Mouse (Mus musculus): ENCODE data around the gene Fstl4.
"Not testable (repeated sequence)": the region's sequence is repeated elsewhere in the genome, so short reads cannot be mapped to it uniquely, and the experiment has no call there.

The Fstl4 gene

DNA sequence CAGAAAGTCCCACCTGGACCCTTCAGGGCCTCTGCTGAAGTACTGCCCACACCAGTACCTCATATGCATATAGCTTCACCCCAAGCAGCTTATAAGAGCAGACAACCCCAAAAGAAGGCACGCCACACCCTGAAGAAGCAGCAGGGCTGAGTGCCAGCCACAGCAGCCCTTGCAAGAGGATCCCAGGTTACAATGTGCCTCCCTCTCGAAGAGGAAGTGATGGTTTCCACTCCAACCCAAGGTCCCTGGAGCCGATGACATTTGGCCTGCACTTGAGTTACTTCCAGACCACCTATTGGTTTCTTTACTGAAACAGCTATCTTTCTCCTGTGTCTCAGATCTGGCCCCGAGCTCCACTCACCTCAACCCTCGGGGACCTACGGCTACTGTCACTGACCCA, 373.8 kb downstream of the Fstl4 start:
- DNase-seq (ENCODE audit: low spot score): no peak

DNA sequence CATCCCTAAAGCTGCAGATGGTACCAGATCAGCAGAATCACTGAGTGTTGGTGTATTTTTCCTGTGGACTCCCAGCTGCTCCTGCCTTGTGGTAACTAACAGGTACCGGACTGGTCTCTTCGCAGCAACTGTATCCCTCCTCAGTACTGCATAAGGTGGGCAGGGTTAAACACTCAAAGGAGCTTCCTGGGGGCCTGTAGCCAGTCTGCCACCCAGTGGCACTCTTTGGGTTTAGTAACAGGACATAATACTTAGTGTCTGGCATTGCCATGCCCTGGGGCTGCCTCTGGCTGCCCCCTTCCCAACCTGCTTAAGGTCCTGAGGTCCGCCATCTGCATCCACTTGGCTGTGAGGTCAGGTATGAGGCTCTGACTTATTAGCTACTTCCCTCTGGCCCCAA, 375.2 kb downstream of the Fstl4 start:
- DNase-seq (ENCODE audit: low spot score): no peak

DNA sequence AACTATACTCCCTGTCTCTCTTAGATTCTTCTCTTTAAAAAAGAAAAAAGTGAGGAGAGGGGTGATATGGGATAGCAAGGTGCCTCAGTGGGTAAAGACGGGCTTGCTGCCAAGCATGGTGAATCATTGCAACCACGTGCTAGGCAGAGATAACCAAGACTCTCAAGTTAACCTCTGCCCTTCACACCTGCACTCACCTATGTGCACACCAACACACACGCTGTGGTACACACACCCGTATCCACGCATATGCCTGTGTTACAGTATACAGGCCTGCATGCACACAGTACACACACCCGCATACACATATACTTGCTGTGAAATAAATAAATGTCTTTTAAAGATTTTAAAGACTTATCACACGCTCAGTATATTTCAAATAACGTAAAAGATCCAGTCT, 375.8 kb downstream of the Fstl4 start:
- no peak for DNase-seq (ENCODE audit: low spot score)

DNA sequence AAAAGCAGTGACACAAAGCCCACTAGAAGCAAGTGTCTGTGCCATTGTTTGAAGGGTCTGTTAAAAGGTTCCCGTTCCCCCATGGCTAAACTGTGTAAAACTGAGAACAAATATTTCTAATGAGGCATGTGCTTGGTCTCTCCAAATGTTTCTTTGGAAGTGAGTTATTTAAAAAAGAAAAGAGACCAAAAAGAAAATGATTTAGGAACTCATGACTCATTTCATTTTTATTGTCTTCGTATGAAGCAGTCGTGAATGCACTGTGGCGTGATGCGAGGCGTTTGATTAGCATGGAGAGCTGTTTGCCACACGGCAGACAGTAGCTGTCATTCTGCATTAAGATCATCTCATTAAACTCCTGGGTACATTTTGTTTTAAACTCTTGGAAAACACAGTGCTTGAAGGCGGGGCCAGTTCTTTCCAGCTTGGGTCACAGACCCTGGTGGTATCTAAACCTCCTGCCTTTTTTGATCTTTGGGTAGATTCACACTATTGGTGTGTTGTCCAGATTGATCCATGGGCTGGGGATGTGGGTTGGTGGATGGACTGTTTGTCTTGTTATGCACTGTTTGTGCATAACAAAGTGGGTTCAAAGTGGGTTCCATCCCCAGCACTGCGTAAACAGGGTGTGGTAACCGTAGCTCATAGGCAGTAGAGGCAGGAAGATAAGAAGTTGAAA, 376.4 kb downstream of the Fstl4 start:
- no peak for DNase-seq (ENCODE audit: low spot score)

DNA sequence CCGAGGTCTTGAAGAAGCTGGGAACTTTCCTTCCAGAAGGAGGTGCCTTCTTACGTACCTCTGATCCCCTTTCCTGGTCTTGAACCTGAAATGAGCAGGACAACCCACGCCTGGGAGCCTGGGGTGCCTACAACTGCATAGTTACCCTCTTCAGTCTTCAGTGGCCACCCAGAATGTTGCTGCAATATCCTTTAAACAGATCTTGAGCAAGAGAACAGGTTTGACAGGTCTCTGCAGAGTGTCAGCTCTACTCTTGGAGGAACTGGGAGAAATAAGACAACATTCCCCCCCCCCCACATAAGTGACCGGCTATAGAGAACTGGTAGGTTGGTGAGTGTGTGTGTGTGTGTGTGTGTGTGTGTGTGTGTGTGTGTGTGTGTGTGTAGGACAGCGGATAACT, 379.1 kb downstream of the Fstl4 start:
- no peak for DNase-seq (ENCODE audit: low spot score)

DNA sequence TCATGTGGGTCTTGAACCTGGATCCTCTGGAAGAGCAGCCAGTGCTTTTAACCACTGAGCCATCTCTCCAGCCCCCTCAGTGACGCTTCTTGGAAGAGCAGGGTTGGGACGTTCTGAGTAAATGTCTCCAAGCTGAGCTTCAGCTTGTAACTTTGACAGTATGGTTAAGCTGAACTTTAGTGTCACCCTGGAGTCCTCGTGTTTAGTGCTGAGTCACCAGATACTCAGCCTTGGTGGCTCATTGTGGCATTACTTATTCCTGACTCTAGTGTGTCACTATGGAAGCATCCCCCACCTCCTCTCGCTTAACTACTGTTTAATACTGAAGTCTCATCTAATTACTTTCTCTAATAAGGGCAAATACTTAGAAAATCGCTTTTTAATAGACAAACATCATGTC, 380.1 kb downstream of the Fstl4 start:
- no peak for DNase-seq (ENCODE audit: low spot score)

DNA sequence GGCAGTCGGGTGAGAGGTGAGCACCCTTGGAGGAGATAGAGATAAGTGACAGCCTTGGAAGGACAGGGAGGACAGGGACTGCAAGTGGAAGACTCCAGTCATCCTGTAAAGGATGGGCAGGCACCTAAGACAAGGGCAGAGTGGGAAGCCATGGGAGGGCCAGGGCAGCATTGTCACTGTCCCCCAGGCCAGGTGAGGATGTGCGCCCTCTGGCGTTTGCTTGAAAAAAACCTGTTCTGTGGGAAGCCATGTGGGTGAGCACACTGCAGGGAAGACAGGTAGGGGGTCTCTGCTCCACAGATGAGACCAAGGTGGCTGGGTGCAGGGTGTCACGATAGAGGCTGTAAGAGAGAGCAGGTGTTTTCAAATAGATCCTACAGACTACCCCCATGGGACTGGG, 381.9 kb downstream of the Fstl4 start:
- DNase-seq (ENCODE audit: low spot score): peak; percentile 16

DNA sequence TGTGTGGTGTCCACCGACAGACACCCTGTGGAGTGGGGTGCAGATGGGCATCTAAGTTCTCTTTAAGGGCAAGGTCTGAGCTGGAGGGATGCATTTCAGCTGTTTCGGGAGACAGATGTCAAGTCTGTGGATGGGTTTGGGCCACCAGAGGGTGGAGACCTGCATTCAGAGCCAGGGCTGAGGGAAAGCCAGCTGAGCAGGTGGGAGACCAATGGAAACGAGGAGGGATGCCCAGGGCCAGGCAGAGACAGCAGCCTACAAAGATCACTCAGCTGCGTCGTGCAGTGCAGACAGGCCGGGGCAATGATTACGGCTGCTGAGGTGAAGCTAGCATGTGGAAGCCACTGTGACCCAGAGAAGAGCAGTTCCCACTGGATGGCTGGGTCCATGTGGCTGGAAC, 392.0 kb downstream of the Fstl4 start:
- no peak for DNase-seq (ENCODE audit: low spot score)

DNA sequence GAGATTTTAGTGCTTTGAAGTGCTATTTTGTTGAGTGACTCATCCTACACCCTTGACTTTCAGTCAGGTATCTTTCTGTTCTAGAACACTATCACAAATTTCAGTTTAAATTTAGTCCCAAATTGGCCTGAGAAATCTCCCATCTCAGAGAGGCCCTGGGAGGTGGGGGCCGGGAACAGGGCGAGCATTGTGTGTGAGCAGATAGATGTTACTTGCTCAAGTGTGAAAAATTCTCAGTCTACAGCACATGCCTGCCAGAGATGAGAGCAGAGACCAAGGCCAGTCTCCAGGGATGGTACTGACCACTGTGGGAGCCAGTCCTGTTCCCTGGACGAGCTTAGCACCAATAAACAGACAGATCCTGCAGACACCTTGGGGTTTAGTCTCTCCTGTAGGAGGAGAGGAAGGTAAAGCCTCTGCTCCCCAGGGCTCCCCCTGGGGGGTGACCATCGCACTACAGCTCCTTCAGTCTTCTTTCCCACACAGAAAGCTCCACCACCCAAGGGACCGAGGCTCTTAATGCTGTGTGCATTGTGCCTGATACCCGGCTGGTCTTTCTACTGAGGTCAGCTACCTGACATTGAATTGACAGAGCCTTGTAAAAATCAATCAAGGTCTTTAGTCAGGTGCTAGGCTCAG, 393.3 kb downstream of the Fstl4 start:
- no peak for DNase-seq (ENCODE audit: low spot score)

DNA sequence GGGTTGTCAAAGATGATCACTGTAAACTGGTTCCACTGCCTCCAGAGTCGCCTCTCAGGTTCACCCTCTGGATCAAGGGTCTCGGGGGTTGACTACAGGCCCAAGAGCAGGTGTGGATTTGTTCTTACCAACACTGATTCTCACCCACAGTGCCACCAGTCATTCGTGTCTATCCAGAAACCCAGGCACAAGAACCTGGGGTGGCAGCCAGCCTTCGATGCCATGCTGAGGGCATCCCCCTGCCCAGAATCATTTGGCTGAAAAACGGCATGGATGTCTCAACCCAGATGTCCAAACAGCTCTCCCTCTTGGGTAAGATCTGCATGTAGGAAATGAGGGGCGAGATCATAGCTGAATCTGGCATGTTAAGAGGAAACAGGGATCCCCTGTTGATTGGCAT, 398.0 kb downstream of the Fstl4 start:
- DNase-seq (ENCODE audit: low spot score): no peak

DNA sequence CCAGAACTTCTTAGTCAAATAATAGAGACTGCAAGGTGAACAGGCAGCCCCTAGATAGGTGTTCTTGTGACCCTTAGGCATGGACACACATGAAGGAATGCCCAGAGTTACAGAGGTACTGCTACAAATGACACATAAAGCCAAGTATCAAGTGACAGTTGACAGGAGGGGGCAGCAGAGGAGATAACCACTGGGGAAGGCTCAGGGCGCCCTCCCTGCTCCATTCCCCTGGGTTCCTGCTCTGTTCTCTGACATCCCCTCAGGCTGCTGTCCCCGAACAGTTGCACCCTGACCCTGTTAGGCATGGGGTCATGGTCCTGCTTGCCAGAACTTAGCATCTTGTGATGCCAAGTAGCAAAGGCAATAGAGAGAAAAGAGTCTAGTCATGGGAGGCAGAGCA, 402.0 kb downstream of the Fstl4 start:
- no peak for DNase-seq (ENCODE audit: low spot score)

DNA sequence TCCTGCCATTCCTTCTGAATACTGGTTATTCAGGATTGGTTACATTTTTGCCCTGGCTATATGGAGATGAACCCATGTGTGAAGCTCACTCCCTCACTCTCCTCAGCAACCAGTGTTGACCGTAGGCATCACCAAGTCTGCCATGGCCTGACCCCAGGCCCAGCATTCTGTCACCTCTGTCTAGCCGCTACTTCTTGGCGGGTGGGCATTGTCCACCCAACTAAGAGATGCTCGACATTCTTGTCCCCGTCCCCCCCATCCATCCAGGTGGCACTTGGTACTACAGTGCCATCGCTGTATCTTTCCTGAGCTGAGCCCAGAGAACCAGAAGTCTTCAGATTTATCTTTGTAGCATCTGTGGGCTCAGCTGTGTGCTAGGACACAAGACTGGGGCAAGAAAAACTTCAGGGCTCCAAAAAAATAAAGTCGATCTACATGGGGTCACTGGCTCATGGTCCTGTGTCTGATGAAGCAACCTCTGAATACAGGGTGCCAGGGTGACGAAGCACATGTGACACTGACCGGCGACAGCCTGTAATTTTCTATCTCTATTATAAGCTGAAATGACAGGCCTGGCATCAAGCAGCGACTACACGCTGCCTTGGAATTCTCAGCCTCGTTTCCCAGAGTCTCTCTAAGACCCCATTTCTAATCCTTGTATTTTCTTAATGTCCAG, 417.9 kb downstream of the Fstl4 start:
- DNase-seq (ENCODE audit: low spot score): no peak

DNA sequence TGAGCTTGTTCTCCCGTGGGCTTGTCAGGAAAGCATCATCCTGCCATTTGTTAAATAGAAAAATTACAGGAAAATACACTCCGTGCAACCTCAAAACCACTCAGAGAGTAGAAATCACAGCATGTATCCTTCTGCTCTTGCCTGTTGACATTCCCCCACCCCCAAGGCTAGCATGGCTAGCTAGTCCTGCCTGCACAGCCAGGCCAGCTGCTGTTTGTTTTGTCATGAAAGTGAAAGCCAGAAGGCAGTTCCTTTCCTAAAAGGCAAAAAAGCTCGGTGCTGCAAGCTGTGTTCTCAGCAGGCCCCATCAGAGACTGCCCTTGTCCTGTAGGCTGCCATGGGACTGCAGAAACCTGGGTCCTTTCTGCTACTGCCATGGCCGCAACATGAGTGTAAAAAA, 418.4 kb downstream of the Fstl4 start:
- no peak for DNase-seq (ENCODE audit: low spot score)

DNA sequence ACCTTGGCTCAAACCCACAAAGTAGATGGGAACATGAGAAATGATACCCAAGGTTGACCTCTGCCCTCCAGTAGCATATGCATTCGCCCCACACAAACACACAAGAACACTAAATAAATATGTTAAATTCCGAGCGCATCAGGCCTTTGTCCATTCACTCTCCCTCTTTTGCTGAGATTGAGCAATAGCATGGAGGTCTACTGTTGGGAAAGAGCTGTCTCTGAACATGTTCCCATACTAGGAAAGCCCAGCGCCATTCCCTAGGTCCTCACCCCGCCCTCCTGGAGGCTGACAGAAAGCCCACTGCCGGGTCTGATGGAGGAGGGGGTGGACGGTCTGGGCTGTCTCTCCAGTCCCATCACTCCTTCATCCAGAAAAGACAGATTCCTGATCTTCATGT, 419.6 kb downstream of the Fstl4 start:
- DNase-seq (ENCODE audit: low spot score): no peak

DNA sequence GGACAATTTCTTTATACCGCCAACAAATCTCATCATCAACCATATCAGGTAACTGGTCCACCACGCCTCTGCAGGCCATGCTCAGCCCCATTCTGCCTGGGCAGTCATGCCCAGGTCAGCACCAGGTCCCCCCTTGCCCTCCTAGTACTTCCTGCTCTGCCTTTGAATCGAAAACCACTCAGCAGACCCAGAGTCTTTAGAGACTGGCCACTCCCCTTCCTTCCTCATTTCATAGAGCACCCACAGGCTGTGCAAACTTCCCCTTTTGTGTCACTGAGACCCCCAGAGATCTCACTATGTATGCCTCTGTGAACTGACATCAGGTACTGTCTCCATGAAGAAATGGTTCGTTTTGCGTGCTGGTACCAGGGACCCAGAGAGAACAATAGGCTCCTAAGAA, 420.3 kb downstream of the Fstl4 start:
- no peak for DNase-seq (ENCODE audit: low spot score)

DNA sequence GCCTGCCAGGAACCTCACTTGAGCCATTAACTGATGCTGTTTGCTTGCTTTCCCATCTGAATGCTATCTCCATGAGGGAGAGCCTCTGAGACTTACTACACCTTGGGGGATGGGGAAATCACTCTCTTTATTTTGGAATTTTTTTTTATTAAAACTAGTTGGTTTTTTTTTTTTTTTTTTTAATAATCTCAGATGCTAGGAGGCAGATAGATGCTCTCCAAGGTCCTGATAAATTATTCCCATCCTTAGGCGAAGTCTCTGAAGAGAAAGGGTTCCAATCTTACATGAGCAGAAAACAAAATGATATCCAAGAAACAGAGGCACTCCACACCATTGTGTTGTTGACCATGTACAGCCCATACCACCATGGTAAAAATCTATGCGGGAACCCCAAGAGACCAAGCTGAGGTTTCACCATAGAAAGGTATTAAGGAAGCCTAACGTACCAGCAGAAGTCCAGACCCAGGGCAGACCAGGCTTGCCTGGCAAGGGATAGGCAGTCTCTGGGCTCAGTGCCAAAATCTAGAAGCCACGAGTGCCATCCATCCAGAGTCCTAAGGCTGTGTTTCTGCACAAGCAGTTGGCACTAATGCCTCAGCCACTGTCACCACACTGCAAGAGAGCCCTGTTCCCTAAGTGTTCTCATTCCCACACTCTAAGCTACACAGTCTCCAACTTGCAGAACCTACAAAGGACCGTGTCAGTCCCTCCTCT, 423.1 kb downstream of the Fstl4 start:
- no peak for DNase-seq (ENCODE audit: low spot score)

DNA sequence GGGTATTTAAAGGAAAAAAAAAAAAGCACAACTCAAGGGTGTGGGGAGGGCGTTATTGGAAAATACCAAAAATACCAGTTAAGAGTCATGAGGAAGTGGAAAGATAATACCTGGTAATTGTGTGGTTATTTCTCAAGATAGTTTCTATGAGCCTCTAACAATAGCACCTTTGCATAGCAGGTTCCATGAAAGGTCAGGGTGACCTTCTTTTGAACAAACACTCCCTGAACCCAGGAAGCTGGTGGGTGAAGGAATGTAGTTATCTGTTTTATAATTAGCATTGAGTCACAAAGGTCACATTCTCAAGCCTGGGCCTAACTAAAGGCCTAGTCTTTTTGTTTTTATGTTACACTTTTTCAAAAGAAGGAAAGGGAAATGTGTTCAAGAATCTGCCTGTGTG, 432.1 kb downstream of the Fstl4 start:
- DNase-seq (ENCODE audit: low spot score): not testable (repeated sequence)

DNA sequence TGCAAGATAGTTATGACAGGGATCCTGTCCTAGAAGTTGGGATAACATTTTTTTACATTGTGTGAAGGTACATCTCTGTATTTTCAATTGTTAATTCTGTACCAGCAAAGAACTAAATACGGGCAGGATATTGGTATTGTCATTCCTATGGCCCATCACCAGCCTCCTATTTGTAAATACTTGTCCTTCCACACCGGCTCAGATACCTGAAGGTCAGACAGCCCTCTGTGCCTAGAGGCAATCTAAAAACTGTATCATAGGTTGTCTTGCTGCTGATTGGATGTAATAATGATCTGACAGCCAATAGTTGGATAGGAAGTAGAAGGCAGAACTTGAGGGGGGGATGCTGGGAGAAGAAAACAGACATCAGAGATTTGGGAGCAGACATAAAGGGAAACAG, 432.7 kb downstream of the Fstl4 start:
- DNase-seq (ENCODE audit: low spot score): no peak

DNA sequence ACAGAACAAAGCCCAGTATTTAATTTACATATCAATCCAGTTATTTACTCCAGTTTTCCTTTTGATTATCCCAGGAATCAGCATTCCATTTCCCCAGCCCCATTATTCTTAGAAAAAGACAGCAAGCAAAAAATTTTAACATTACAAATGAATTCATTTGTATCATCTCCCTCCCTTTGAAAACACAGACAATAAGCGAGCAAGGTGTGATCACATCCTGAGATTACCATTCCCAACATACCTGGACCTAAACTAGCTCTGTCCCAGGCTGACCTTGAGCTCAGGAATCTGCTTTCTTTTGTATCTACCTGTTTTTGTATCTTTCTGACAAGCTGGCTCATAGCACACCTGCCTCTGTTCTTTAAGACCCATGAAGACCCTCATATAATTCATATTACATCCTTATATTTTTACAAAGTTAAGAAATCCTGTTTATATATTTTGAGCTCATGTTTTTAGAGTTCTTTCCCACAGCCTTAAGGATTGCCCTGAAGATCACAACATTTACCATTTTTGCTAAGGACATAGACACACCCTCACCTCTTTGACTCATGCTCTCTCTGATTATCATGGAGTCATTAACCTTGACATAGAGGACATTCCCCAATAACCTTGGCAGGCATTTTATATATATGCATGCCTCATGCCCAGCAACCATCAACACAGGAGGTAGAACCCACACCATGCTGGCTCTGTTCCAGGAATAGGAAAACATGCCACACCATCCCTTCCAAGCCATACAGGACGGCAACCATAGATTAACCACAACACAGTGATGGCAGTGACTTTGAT, 438.2 kb downstream of the Fstl4 start:
- DNase-seq (ENCODE audit: low spot score): no peak

DNA sequence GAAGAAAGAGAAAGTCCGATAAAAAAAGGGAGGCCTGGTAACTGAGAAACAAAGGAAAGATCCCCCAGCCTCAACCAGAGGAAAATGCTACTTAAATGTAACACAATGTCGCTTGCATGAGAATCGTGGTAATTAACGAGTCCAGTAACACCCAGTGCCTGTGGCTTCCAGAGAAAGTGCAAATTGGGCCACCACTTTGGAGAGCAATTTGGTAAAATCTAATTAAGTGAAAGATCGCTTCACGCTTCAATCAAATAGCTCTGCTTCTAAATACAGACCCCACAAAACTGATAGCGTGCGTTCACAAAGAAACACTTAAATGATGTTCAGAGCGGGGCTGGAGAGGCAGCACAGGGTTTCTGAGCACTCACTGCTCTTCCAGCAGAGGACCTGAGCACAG, 446.4 kb downstream of the Fstl4 start:
- no peak for DNase-seq (ENCODE audit: low spot score)

DNA sequence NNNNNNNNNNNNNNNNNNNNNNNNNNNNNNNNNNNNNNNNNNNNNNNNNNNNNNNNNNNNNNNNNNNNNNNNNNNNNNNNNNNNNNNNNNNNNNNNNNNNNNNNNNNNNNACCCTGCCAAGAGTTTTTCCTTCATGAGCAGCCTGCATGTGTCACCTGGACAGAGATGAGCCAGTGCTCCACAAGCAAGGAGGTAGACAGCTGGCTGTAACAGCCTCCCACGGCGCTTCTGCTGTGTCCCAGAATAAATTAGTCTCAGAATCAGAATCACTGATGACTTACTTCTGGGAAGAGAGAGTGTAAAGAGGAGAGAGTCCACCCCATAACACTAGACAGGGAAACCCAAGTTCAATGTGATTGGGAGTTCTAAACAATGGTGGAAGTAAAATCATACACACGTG, 464.6 kb downstream of the Fstl4 start:
- no peak for DNase-seq (ENCODE audit: low spot score)

DNA sequence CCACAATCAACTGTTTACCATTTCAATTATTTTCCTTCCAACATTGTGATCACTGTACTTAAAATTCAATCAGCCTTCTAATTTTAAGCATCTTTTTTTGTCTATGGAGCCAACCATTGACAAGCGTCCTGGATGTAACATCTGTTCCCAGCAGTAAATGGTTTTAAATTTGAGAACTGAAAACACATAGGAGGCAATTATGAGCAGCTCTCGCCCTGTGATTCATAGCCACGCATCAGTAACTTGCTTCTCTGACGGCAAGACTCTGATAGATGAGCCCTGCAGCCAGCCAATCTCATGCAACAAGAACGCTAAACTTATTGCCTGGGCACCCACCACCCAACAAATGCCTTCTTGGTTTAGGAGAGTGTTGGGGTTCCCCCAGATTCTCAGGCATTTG, 467.4 kb downstream of the Fstl4 start:
- no peak for DNase-seq (ENCODE audit: low spot score)
